Mouse (Mus musculus) heart, adult 2 months (tissue): ENCODE measurements around the gene Mad2l1bp.

Experiments used
- CTCF ChIP-seq: fragments of 200-600 bp; IDR thresholded peaks from 2 replicates; pipeline ENCODE4 v1.8.1; 2022; ENCODE audit warnings: antibody characterized with exemption, mild to moderate bottlenecking, moderate library complexity
- EP300 ChIP-seq: fragments of 200-500 bp; IDR thresholded peaks from 2 replicates; pipeline ENCODE4 v1.6.1; 2011; ENCODE audit warnings: low read depth, low read length, control low read depth; ENCODE audit not compliant: insufficient read depth
- POLR2A ChIP-seq: fragments of 200-500 bp; IDR thresholded peaks from 2 replicates; pipeline ENCODE4 v1.6.1; 2011; ENCODE audit warnings: mild to moderate bottlenecking, low read depth, low read length, control low read depth; ENCODE audit not compliant: insufficient read depth

- TF ChIP-seq CTCF = no peak
- TF ChIP-seq POLR2A = no peak
- no peak for TF ChIP-seq EP300
Observed at GRCm38 (mm10) chr17:46161710-46162109, 8.4 kb upstream of the Mad2l1bp start.
